ENCODE assay signal across 8 mouse cellular contexts in the genomic region with DNA sequence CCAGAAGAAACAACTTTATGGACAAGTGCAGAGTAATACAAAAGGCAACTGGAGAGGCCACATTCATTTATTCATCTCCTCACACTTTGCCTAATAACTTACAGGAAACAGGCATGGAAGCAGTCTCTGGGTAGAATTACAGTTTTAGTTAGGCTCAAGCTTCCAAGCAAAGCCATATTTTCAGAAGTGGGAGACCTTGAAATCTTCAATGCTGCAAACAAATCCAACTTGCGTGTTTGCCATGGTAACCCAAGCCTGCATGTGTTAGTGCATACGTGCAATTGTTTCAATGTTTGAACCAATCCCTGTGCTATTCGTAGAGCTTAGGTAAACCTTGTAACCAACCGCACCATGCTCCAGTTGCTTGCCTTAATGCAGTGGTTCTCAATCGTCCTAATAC.
DNase-seq lines count a peak whose midpoint lies in the region; ATAC-seq and TF ChIP-seq lines count a peak whose summit lies in the region.

No protein-coding gene starts in this region.

- 18% methylated on average over 5 of the region's 5 CpGs for WGBS in midbrain, embryonic 16.5 days

- no peak for TF ChIP-seq POLR2A in cortical plate, adult 2 months (IDR thresholded peaks at IDR 0.05; ENCODE audit: extremely low read depth, insufficient read depth, low read length)

- no peak for TF ChIP-seq CTCF in layer of hippocampus, adult 2 months (conservative IDR thresholded peaks at IDR 0.05)
- no peak for TF ChIP-seq CTCF in cortical plate, adult 2 months (IDR thresholded peaks at IDR 0.05; ENCODE audit: extremely low read depth, insufficient read depth, low read length)

- no peaks in the 10 kb centered on the region for H3K27me3 ChIP-seq in midbrain, embryonic 16.5 days (ENCODE audit: control insufficient read depth, insufficient read depth, low read depth, low read length)

- H3K4me1 ChIP-seq in cortical plate, adult 2 months (ENCODE audit: control insufficient read depth, insufficient read depth, low read length), result peaks cover 3% of the 10 kb centered on the region; the same call in 1 of the 2 replicates
- peaks cover 21% of the 10 kb centered on the region for H3K4me1 ChIP-seq in midbrain, embryonic 16.5 days (ENCODE audit: control insufficient read depth, insufficient read depth, low read length)

- no peaks in the 10 kb centered on the region for H3K9me3 ChIP-seq in midbrain, embryonic 16.5 days (replicated peaks; ENCODE audit: control insufficient read depth, low read length, poor library complexity, severe bottlenecking)

- peak overlapping the region; percentile 100 for H3K27ac ChIP-seq in layer of hippocampus, adult 2 months
- peak overlapping the region; percentile 4; the same call in 1 of the 2 replicates for H3K27ac ChIP-seq in cortical plate, adult 2 months (ENCODE audit: insufficient read depth, low read length)
- peak overlapping the region; percentile 67 for H3K27ac ChIP-seq in midbrain, embryonic 16.5 days (ENCODE audit: low read length)

- DNase-seq in layer of hippocampus, adult 2 months (ENCODE audit: low spot score in 2 of 2), result no peak
- DNase-seq in layer of hippocampus, postnatal 25 days (ENCODE audit: extremely low spot score in 1 of 2, low spot score in 1 of 2), result no peak
- peak; percentile 63 for DNase-seq in induced T-regulatory cell, adult 2 months (ENCODE audit: low read depth)
- no peak for DNase-seq in left cerebral cortex, adult 18-20 months (ENCODE audit: low spot score in 2 of 2)
- no peak for DNase-seq in gastrocnemius, postnatal 25 days
- no peak for DNase-seq in gastrocnemius, postnatal 14 days

- peak overlapping the region; percentile 59 for H3K9ac ChIP-seq in midbrain, embryonic 16.5 days (ENCODE audit: low read depth, low read length)

- H3K36me3 ChIP-seq in midbrain, embryonic 16.5 days (ENCODE audit: control insufficient read depth, insufficient read depth, low read length), result no peaks in the 10 kb centered on the region

- ATAC-seq in midbrain, embryonic 16.5 days, result peak; percentile 40

- peak overlapping the region; percentile 62 for H3K4me2 ChIP-seq in midbrain, embryonic 16.5 days (ENCODE audit: low read length)

- intact Hi-C loops in gastrocnemius, postnatal 14 days (cut with DNase I; ENCODE audit: low total_unique reads), result no loop called here

- H3K4me3 ChIP-seq in layer of hippocampus, adult 2 months, result peak overlapping the region; percentile 61
- peak overlapping the region; percentile 40 for H3K4me3 ChIP-seq in cortical plate, adult 2 months (ENCODE audit: insufficient read depth, low read length)
- peak overlapping the region; percentile 55 for H3K4me3 ChIP-seq in midbrain, embryonic 16.5 days (ENCODE audit: low read depth, low read length)

Comparison
In these comparisons a context has a peak if more than half of its experiments do, and no peak if none do; other contexts are left out.
1. H3K27ac ChIP-seq: peak in every context shown above with its lines; median percentile 100 in layer of hippocampus, adult 2 months; 67 in midbrain, embryonic 16.5 days; 4 in cortical plate, adult 2 months.